Mouse (Mus musculus) liver, embryonic 12.5 days (tissue): ENCODE data around the gene Hist1h2ah. TPM values are rescaled to one million over a fixed set of nuclear protein-coding genes. Genes with fewer than 3 reads are reported as not detected.

Experiments
- ATAC-seq: fragments of 200-750 bp; cut with Nextera tagmentation; 2 replicates; pipeline ENCODE4 v1.8.0; 2017; ENCODE audit warnings: moderate number of reproducible peaks, mild to moderate bottlenecking, moderate library complexity
- H3K27ac ChIP-seq: fragments of 300-500 bp; sonication (generic); 2 replicates; pipeline ENCODE4 v1.5.1; 2016; ENCODE audit warnings: mild to moderate bottlenecking
- H3K27me3 ChIP-seq: fragments of 300-500 bp; sonication (generic); replicated peaks from 2 replicates; pipeline ENCODE4 v1.6.1; 2016; ENCODE audit warnings: mild to moderate bottlenecking, moderate library complexity
- H3K36me3 ChIP-seq: fragments of 300-500 bp; sonication (generic); 2 replicates; pipeline ENCODE4 v1.6.1; 2016; ENCODE audit warnings: mild to moderate bottlenecking, moderate library complexity
- H3K4me1 ChIP-seq: fragments of 300-500 bp; sonication (generic); 2 replicates; pipeline ENCODE4 v1.6.1; 2016
- H3K4me2 ChIP-seq: fragments of 300-500 bp; sonication (generic); 2 replicates; pipeline ENCODE4 v1.6.1; 2016; ENCODE audit warnings: mild to moderate bottlenecking, moderate library complexity
- H3K4me3 ChIP-seq: fragments of 300-500 bp; sonication (generic); 2 replicates; pipeline ENCODE4 v1.5.1; 2016; ENCODE audit warnings: mild to moderate bottlenecking, moderate library complexity
- H3K9ac ChIP-seq: fragments of 300-500 bp; sonication (generic); 2 replicates; pipeline ENCODE4 v1.6.1; 2016; ENCODE audit warnings: mild to moderate bottlenecking, moderate library complexity
- H3K9me3 ChIP-seq: fragments of 300-500 bp; sonication (generic); replicated peaks from 2 replicates; pipeline ENCODE4 v1.6.1; 2016; ENCODE audit warnings: mild to moderate bottlenecking, moderate library complexity
- WGBS: fragments of 180-500 bp; shearing (Covaris S2); methylation state at CpG from one replicate; pipeline ENCODE4 v1.1.7; 2016; ENCODE audit not compliant: insufficient replicate concordance; 5-methylcytosine and 5-hydroxymethylcytosine counted together
- microRNA-seq: library from miRNA; unstranded; fragments of <30 nt; microRNA quantifications from one replicate; pipeline ENCODE4, GENCODE M21; 2017
- polyA plus RNA-seq: library from polyadenylated mRNA; unstranded; fragments of >200 nt; fragmentation: Nextera tagmentation; extraction: Ambion mirVana; gene quantifications from 2 replicates; pipeline ENCODE4 v1.2.1, GENCODE M21; 2016

The Hist1h2ah gene
- polyA plus RNA-seq, 1 experiment from 2014 or later, result 9.3 TPM

GRCm38 (mm10) chr13:21992550-21992949 is 42.8 kb downstream of the Hist1h2ah start:
- peaks cover 31% of the 10 kb centered on the region for H3K4me1 ChIP-seq
- no peak overlapping the region for H3K4me2 ChIP-seq
- 0 out of 2 replicates have a peak, but pooled peaks cover 7% of the 10 kb centered on the region for H3K9me3 ChIP-seq
- H3K9ac ChIP-seq, result no peak overlapping the region
- H3K36me3 ChIP-seq, result no peaks in the 10 kb centered on the region
- no peak for ATAC-seq
- H3K27ac ChIP-seq, result no peak overlapping the region
- no peak overlapping the region for H3K4me3 ChIP-seq
- H3K27me3 ChIP-seq, result peaks cover 51% of the 10 kb centered on the region
- 66% methylated on average over 5 of the region's 5 CpGs for WGBS

Small RNAs within 50 kb of the gene (microRNA-seq; reads per million reads assigned to microRNA genes)
- not detected for gene Gm26300
- gene Gm44390, result not detected
- gene Gm44486, result not detected

Other genes with a start within 250 kb of the Hist1h2ah start
- gene Hist1h2an, start 248.3 kb downstream of the Hist1h2ah start, polyA plus RNA-seq, result 11.2 and 14.0 TPM in 2 replicates
- gene Hist1h2bp, start 248.1 kb downstream of the Hist1h2ah start, polyA plus RNA-seq, result 3.6 and 5.6 TPM in 2 replicates
- 24.4 and 26.2 TPM in 2 replicates for gene Hist1h2bq, start 225.4 kb downstream of the Hist1h2ah start, polyA plus RNA-seq
- gene Hist1h2ao, start 225.1 kb downstream of the Hist1h2ah start, polyA plus RNA-seq, result not detected in 2 replicates
- not detected in 2 replicates for gene Hist1h4m, start 223.8 kb downstream of the Hist1h2ah start, polyA plus RNA-seq
- 20.8 and 25.3 TPM in 2 replicates for gene Hist1h4n, start 203.4 kb downstream of the Hist1h2ah start, polyA plus RNA-seq
- 5,867 and 6,049 TPM in 2 replicates for gene Hist1h2ap, start 202.1 kb downstream of the Hist1h2ah start, polyA plus RNA-seq
- 25.4 and 26.3 TPM in 2 replicates for gene Hist1h2br, start 201.8 kb downstream of the Hist1h2ah start, polyA plus RNA-seq
- gene Zfp184, start 90.5 kb downstream of the Hist1h2ah start, polyA plus RNA-seq, result 1.9 and 2.5 TPM in 2 replicates
- gene Pom121l2, start 54.4 kb downstream of the Hist1h2ah start, polyA plus RNA-seq, result not detected in 2 replicates
- gene Prss16, start 25.8 kb downstream of the Hist1h2ah start, polyA plus RNA-seq, result 0.22 and 0.33 TPM in 2 replicates
- gene Hist1h2bk, start 302 bp upstream of the Hist1h2ah start, polyA plus RNA-seq, result 4.4 and 4.8 TPM in 2 replicates
- gene Hist1h4i, start 5.8 kb upstream of the Hist1h2ah start, polyA plus RNA-seq, result 44.1 and 49.4 TPM in 2 replicates
- 24.0 and 28.2 TPM in 2 replicates for gene Hist1h2ag, start 7.4 kb upstream of the Hist1h2ah start, polyA plus RNA-seq
- gene Hist1h2bj, start 7.6 kb upstream of the Hist1h2ah start, polyA plus RNA-seq, result 14.5 and 17.1 TPM in 2 replicates
- not detected in 2 replicates for gene Vmn1r188, start 48.9 kb upstream of the Hist1h2ah start, polyA plus RNA-seq
- not detected in 2 replicates for gene Vmn1r189, start 70.3 kb upstream of the Hist1h2ah start, polyA plus RNA-seq
- gene Vmn1r191, start 148.4 kb upstream of the Hist1h2ah start, polyA plus RNA-seq, result not detected in 2 replicates
- gene Vmn1r192, start 155.6 kb upstream of the Hist1h2ah start, polyA plus RNA-seq, result not detected in 2 replicates
- not detected in 2 replicates for gene Vmn1r193, start 187.6 kb upstream of the Hist1h2ah start, polyA plus RNA-seq
- gene Vmn1r194, start 208.6 kb upstream of the Hist1h2ah start, polyA plus RNA-seq, result not detected in 2 replicates
- not detected in 2 replicates for gene Vmn1r195, start 235.0 kb upstream of the Hist1h2ah start, polyA plus RNA-seq